Mouse (Mus musculus) natural killer cell, adult 2 months (primary cell): ENCODE measurements around the gene Rpl3.

Experiments used
- DNase-seq, 2 experiments: peaks; one replicate each; pipeline ENCODE4 v3.0.0; 2022; ENCODE audit warnings: low spot score in 2 of 2

Gene Rpl3

DNA sequence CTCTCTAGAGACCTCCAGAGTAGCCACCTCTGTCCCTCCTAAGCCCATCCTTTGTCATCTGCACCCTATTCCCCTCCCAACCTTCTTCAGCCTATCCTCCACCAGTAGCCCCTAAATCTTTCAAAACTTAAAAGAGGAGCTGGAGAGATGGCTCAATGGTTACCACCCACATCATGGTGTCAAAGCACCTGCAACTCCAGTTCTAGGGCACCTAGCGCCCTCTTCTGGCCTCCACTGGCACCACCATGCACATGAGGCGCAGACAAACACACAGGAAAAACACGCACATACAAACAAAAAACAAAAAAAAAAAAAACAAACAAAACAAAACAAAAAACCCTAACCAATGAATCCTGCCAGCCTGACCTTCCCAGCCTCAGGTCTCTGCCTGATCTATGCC, 25.1 kb downstream of the Rpl3 start:
- peak; percentile 33 to 41 for DNase-seq

DNA sequence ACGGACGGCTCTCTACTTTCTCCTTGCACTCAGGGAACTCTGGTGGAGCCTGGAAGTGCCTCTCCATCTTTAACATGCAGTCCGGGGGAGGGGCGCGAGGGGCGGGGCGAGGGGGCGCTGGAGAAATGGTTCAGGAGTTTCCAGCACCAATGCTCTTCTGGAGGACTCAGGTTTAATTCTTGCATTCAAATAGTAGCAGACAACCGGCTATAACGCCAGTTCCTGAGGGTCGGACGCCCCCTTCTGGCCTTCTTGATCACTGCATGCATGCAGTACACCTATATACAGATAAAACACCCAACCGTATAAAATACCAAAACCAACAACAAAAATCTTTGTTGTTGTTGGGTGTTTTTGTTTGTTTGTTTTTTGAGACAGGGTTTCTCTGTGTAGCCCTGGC, 26.3 kb downstream of the Rpl3 start:
- DNase-seq = peak; percentile 42 to 43

DNA sequence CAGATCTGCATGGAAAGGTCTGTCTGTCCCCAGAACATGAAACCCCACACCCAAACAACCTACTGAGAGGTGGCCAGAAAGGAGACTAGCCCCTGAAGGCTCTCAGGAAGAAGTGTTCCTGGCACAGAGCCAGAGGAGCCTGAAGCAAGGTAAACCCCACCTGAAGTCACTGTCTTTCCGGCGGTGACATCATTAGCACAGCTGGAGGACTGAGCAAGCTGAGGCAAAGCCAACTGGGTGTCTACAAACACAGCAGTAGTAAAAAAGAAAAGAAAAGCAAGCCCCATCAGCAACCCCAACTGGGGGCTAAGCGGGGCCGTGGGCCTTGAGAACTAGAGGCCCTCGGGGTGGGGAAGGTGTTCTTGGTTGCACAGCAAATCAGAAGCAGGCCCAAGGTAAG, 26.7 kb downstream of the Rpl3 start:
- DNase-seq = no peak

DNA sequence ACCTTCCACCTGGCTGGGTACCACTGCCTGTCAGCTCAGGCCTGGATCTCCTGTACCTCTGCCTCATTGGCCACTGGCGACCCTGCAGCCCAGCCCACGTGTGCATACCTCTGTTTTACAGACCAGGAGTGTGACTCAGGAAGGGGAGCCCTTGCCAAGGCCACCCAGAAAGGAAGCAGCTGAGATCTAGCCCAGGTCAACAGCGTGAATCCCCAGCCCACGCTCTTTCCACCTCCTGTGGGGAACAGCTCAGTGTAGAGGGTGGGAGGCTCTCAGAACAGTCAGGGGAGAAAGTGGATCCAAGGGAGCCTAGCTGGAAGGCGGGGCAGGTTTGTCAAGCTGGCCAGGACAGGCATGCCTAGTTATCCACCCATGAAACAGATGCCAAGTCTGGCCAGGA, 28.8 kb downstream of the Rpl3 start:
- DNase-seq = no peak

- no peak for DNase-seq
Observed at GRCm38 (mm10) chr15:80062339-80062738, 29.3 kb downstream of the Rpl3 start.

GRCm38 (mm10) chr15:80061071-80061550, 30.6 kb downstream of the Rpl3 start:
- DNase-seq = peak; percentile 26 to 45

GRCm38 (mm10) chr15:80060356-80061070, 31.2 kb downstream of the Rpl3 start:
- no peak for DNase-seq

GRCm38 (mm10) chr15:80059606-80060005, 32.1 kb downstream of the Rpl3 start:
- no peak for DNase-seq

GRCm38 (mm10) chr15:80058151-80058550, 33.5 kb downstream of the Rpl3 start:
- no peak for DNase-seq

GRCm38 (mm10) chr15:80054034-80054710, 37.5 kb downstream of the Rpl3 start:
- DNase-seq = no peak

- DNase-seq = no peak
Observed at GRCm38 (mm10) chr15:80053381-80054033, 38.2 kb downstream of the Rpl3 start.

DNA sequence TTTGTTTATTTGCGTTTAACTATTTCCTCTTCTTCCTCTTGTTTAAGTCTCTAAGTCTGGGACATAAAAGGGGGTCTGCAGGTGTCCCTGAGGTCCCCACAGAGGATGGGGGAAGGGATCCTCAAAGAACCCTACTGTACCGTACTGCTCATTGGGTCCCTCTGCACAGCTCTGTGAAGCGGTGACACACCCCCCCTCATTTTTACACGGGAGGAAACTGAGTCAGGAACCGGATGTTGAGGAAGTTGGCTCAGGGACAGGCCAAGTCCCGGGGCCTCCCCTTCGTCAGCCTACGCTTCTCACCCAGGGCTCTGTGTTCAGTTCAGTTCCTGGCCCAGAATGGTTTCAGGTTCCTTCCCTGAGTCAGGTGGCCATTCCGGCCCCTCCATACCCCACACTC, 39.9 kb downstream of the Rpl3 start:
- DNase-seq = no peak

DNA sequence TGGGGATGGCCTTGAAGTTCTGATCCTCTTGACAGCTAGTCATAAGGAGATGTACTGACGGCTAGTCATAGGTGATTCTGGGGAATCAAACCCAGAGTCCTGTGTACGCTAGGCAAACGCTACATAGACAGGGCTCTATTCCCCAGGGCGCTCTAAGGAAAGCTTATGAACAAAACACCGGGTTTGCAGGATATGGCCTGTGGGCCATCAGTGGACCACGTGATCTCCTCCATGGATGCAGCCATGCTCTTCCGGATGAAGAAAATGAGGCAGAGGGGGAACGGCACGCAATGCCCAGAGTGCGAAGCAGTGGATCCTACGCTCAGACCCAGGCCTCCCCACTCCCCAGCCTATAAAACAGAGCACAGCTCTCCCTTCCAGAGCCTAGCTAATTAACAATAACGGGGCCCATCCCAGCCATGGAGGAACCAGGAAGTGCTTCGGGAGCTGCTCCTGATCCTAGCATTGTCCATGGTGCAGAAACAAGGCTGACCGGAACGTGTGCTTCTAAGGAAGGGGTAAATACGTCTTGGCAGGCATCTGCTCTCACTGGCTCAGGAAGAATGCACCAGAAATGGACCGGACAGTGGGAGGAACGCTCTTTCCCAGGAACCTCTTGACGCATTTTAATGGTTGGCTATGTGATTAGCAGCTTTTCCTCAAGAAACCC, 40.4 kb downstream of the Rpl3 start:
- DNase-seq = no peak

GRCm38 (mm10) chr15:80050093-80050492, 41.6 kb downstream of the Rpl3 start:
- DNase-seq = no peak

GRCm38 (mm10) chr15:80047973-80048372, 43.7 kb downstream of the Rpl3 start:
- DNase-seq = no peak

GRCm38 (mm10) chr15:80047242-80047641, 44.4 kb downstream of the Rpl3 start:
- no peak for DNase-seq

DNA sequence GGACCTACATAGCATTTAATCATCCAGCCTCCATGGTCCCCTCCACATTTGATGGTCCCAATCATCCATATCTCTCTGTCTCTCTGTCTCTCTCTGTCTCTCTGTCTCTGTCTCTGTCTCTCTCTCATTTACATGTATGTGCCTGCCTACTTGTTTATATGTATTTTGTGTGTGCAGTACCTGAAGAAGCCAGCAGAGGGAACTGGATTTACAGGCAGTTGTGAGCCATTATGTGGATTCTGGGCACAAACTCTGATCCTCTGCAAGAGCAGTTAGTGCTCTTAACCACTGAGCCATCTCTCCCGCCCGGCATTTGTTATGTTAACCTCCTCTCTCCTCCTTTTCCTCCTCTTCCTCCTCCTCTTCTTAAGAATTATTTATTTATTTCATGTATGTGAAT, 45.9 kb downstream of the Rpl3 start:
- DNase-seq = no peak

GRCm38 (mm10) chr15:80044249-80044648, 47.4 kb downstream of the Rpl3 start:
- DNase-seq = no peak

- DNase-seq = no peak
Observed at GRCm38 (mm10) chr15:80042152-80042551, 49.5 kb downstream of the Rpl3 start.

GRCm38 (mm10) chr15:80038110-80038391, 53.6 kb downstream of the Rpl3 start:
- DNase-seq = no peak

- DNase-seq = no peak
Observed at GRCm38 (mm10) chr15:80037255-80038109, 54.2 kb downstream of the Rpl3 start.
